Comparison of ENCODE assay signal across 23 mouse cellular contexts in genomic region chr3:149385336-149385735, GRCm38 (mm10).
DNase-seq lines count a peak whose midpoint lies in the region; ATAC-seq and TF ChIP-seq lines count a peak whose summit lies in the region.
"Had no signal": no experiment of that assay in that cellular context is flagged by ENCODE, and none has a peak within 500 bp of the region (broad histone marks: within the 10 kb centered on the region; RNA-seq: fewer than 3 reads in every experiment).

No protein-coding gene starts in this region.

- H3K4me3 ChIP-seq in heart, embryonic 13.5 days = no peak overlapping the region
- H3K4me3 ChIP-seq in midbrain, embryonic 12.5 days = no peak overlapping the region
- no peak overlapping the region for H3K4me3 ChIP-seq in midbrain, embryonic 13.5 days (replicated peaks)
- no peak overlapping the region for H3K4me3 ChIP-seq in forebrain, postnatal 0 days (ENCODE audit: low read depth, low read length)
- H3K4me3 ChIP-seq: heart, embryonic 10.5 days; hindbrain, embryonic 12.5 days; limb, embryonic 12.5 days; neural tube, embryonic 12.5 days had no signal

- ATAC-seq in heart, embryonic 13.5 days (ENCODE audit: extremely low read depth, insufficient number of reproducible peaks, low FRiP score, low TSS enrichment) = no peak
- 0 out of 2 replicates have a peak, but pooled peaks have one; percentile 12 for ATAC-seq in midbrain, embryonic 12.5 days (ENCODE audit: low FRiP score, low read depth)
- ATAC-seq in midbrain, embryonic 13.5 days = no peak
- ATAC-seq in forebrain, postnatal 0 days = peak; percentile 87
- ATAC-seq: liver, postnatal 0 days; lung, postnatal 0 days had no signal

- H3K36me3 ChIP-seq in heart, embryonic 13.5 days = no peaks in the 10 kb centered on the region
- H3K36me3 ChIP-seq in midbrain, embryonic 12.5 days = no peaks in the 10 kb centered on the region
- H3K36me3 ChIP-seq in midbrain, embryonic 13.5 days = no peaks in the 10 kb centered on the region
- H3K36me3 ChIP-seq in forebrain, postnatal 0 days (ENCODE audit: insufficient read depth) = no peaks in the 10 kb centered on the region
- H3K36me3 ChIP-seq: heart, embryonic 10.5 days; hindbrain, embryonic 12.5 days; limb, embryonic 12.5 days; neural tube, embryonic 12.5 days had no signal

- TF ChIP-seq CTCF in forebrain, postnatal 0 days (IDR thresholded peaks at IDR 0.05; ENCODE audit: low read depth) = no peak

- 51% methylated on average over 6 of the region's 6 CpGs for WGBS in heart, embryonic 13.5 days
- WGBS in midbrain, embryonic 12.5 days = 51% methylated on average over 6 of the region's 6 CpGs
- 39% methylated on average over 6 of the region's 6 CpGs for WGBS in midbrain, embryonic 13.5 days
- WGBS in forebrain, postnatal 0 days = 29% methylated on average over 6 of the region's 6 CpGs

- no peaks in the 10 kb centered on the region for H3K9me3 ChIP-seq in heart, embryonic 13.5 days
- H3K9me3 ChIP-seq in midbrain, embryonic 12.5 days = no peaks in the 10 kb centered on the region
- no peaks in the 10 kb centered on the region for H3K9me3 ChIP-seq in midbrain, embryonic 13.5 days
- no peaks in the 10 kb centered on the region for H3K9me3 ChIP-seq in forebrain, postnatal 0 days (ENCODE audit: low read length)
- H3K9me3 ChIP-seq: heart, embryonic 10.5 days; hindbrain, embryonic 12.5 days; limb, embryonic 12.5 days; neural tube, embryonic 12.5 days had no signal

- H3K4me1 ChIP-seq in heart, embryonic 13.5 days = peaks cover 29% of the 10 kb centered on the region
- peaks cover 5% of the 10 kb centered on the region; the same call in 1 of the 2 replicates for H3K4me1 ChIP-seq in midbrain, embryonic 12.5 days
- no peaks in the 10 kb centered on the region for H3K4me1 ChIP-seq in midbrain, embryonic 13.5 days (replicated peaks)
- H3K4me1 ChIP-seq in forebrain, postnatal 0 days (ENCODE audit: insufficient read depth) = no peaks in the 10 kb centered on the region
- H3K4me1 ChIP-seq: neural tube, embryonic 12.5 days had no signal

- peak; percentile 17 to 19 for DNase-seq in cerebellum, postnatal 14 days
- DNase-seq in cerebellum, adult 11-12 months = no peak
- no peak for DNase-seq in heart, postnatal 36 days
- peak; percentile 52 for DNase-seq in forebrain, postnatal 0 days
- no peak for DNase-seq in layer of hippocampus, adult 11-12 months (ENCODE audit: low spot score)
- DNase-seq: adrenal gland, postnatal 25 days; cerebellum, adult 2 months; gastrocnemius, postnatal 14 days; heart, postnatal 10 days; kidney, adult 2 months; liver, postnatal 0 days; right cerebral cortex, postnatal 25 days had no signal

- H3K27ac ChIP-seq in heart, embryonic 13.5 days (replicated peaks) = 0 out of 2 replicates have a peak overlapping the region, but pooled peaks have one; percentile 28
- no peak overlapping the region for H3K27ac ChIP-seq in midbrain, embryonic 12.5 days (replicated peaks)
- no peak overlapping the region for H3K27ac ChIP-seq in midbrain, embryonic 13.5 days
- H3K27ac ChIP-seq in forebrain, postnatal 0 days (ENCODE audit: low read depth, low read length) = no peak overlapping the region
- H3K27ac ChIP-seq: heart, embryonic 10.5 days; hindbrain, embryonic 12.5 days; kidney, postnatal 0 days; limb, embryonic 12.5 days; macrophage; neural tube, embryonic 12.5 days had no signal

- H3K9ac ChIP-seq in heart, embryonic 13.5 days = no peak overlapping the region
- no peak overlapping the region for H3K9ac ChIP-seq in midbrain, embryonic 12.5 days (replicated peaks)
- H3K9ac ChIP-seq in midbrain, embryonic 13.5 days (replicated peaks) = no peak overlapping the region
- no peak overlapping the region for H3K9ac ChIP-seq in forebrain, postnatal 0 days
- H3K9ac ChIP-seq: hindbrain, embryonic 12.5 days; limb, embryonic 12.5 days; liver, postnatal 0 days; neural tube, embryonic 12.5 days had no signal

- intact Hi-C loops in heart, postnatal 36 days (cut with DNase I) = no loop called here

- no peak overlapping the region for H3K4me2 ChIP-seq in heart, embryonic 13.5 days
- no peak overlapping the region for H3K4me2 ChIP-seq in midbrain, embryonic 12.5 days (replicated peaks)
- no peak overlapping the region for H3K4me2 ChIP-seq in midbrain, embryonic 13.5 days (replicated peaks)
- no peak overlapping the region for H3K4me2 ChIP-seq in forebrain, postnatal 0 days (ENCODE audit: low read depth)
- H3K4me2 ChIP-seq: hindbrain, embryonic 12.5 days; limb, embryonic 12.5 days; liver, embryonic 11.5 days; neural tube, embryonic 12.5 days had no signal

- H3K27me3 ChIP-seq in heart, embryonic 13.5 days (replicated peaks) = no peaks in the 10 kb centered on the region
- H3K27me3 ChIP-seq in midbrain, embryonic 12.5 days = no peaks in the 10 kb centered on the region
- no peaks in the 10 kb centered on the region for H3K27me3 ChIP-seq in midbrain, embryonic 13.5 days
- no peaks in the 10 kb centered on the region for H3K27me3 ChIP-seq in forebrain, postnatal 0 days (ENCODE audit: insufficient read depth, low read length)
- H3K27me3 ChIP-seq: hindbrain, embryonic 12.5 days; limb, embryonic 12.5 days; neural tube, embryonic 12.5 days had no signal

Comparison
In these comparisons a context has a peak if more than half of its experiments do, and no peak if none do; other contexts are left out.
1. DNase-seq: peak in cerebellum, postnatal 14 days (2 of 2) and forebrain, postnatal 0 days (single experiment); none in cerebellum, adult 11-12 months (single experiment), heart, postnatal 36 days (0 of 2) and layer of hippocampus, adult 11-12 months (single experiment).
2. ATAC-seq: peak in midbrain, embryonic 12.5 days (single experiment) and forebrain, postnatal 0 days (single experiment); none in heart, embryonic 13.5 days (single experiment) and midbrain, embryonic 13.5 days (single experiment).